Mouse (Mus musculus) B cell, adult 62 days (primary cell): Measurements from ENCODE around the gene Gm21149. TPM values are rescaled to one million over a fixed set of nuclear protein-coding genes. Genes with fewer than 3 reads are reported as not detected.

ENCODE experiments used
- total RNA-seq: library from RNA; stranded (reverse); gene quantifications from 4 replicates; pipeline ENCODE4 v1.2.4, GENCODE M21; 2023

Gm21149 gene
- total RNA-seq, result not detected in 4 replicates

GRCm38 (mm10) chr5:15476423-15476822 is at the start of gene Gm21149:
TSS of gene Gm21149 (minus strand) at chr5:15476523.

Other genes with a start within 250 kb of the Gm21149 start
- not detected in 4 replicates for gene Gm21190, start 52.7 kb upstream of the Gm21149 start, total RNA-seq
- not detected in 4 replicates for gene Gm21083, start 100.8 kb upstream of the Gm21149 start, total RNA-seq
- gene Speer4d, start 142.5 kb upstream of the Gm21149 start, total RNA-seq, result not detected in 4 replicates
- gene 4930572O03Rik, start 180.5 kb upstream of the Gm21149 start, total RNA-seq, result not detected in 4 replicates
- gene Speer4c, start 237.7 kb upstream of the Gm21149 start, total RNA-seq, result not detected in 4 replicates